Mouse (Mus musculus): ENCODE data around the gene Kcnk4. TPM values are rescaled to one million over a fixed set of nuclear protein-coding genes. Genes with fewer than 3 reads are reported as not detected.
"Not testable (repeated sequence)": the region's sequence is repeated elsewhere in the genome, so short reads cannot be mapped to it uniquely, and the experiment has no call there.

The Kcnk4 gene
- total and polyA plus RNA-seq, 3 experiments: 0.05 TPM; not detected in 2

GRCm38 (mm10) chr19:6903031-6903430 lies 31.3 kb downstream of the Kcnk4 start:
- Histone ChIP-seq H3K9me3 (replicated peaks) (peaks cover 11% of the 10 kb centered on the region), H3K27me3 (ENCODE audit: insufficient read depth, low read length) (0 out of 2 replicates have a peak, but pooled peaks cover 3% of the 10 kb centered on the region), H3K4me1 (ENCODE audit: insufficient read depth, low read depth, low read length) (peaks cover 17% of the 10 kb centered on the region), H3K36me3 (replicated peaks) (peaks cover 43% of the 10 kb centered on the region), H3K4me3 (ENCODE audit: low read depth, low read length) (no peak overlapping the region)
- ATAC-seq (ENCODE audit: extremely low read depth, insufficient number of reproducible peaks, low FRiP score, poor library complexity, severe bottlenecking) (no peak), DNase-seq (ENCODE audit: low spot score) (no peak)
- TF ChIP-seq CTCF (IDR thresholded peaks at IDR 0.05; ENCODE audit: low read depth, low read length) (no peak), POLR2AphosphoS5 (IDR thresholded peaks at IDR 0.05; ENCODE audit: insufficient replicate concordance, low read depth, low read length) (no peak), GATA1 (IDR thresholded peaks at IDR 0.05; ENCODE audit: borderline replicate concordance, low read length) (no peak), TAL1 (conservative IDR thresholded peaks at IDR 0.05; ENCODE audit: low read depth, low read length) (no peak), GATA2 (IDR thresholded peaks at IDR 0.05; ENCODE audit: borderline replicate concordance, low read depth, low read length) (no peak)

- peaks cover 3% of the 10 kb centered on the region; the same call in 1 of the 2 replicates for H3K27me3 ChIP-seq (ENCODE audit: insufficient read depth, low read length)
- H3K4me3 ChIP-seq (ENCODE audit: low read depth, low read length): no peak overlapping the region
- H3K9me3 ChIP-seq (replicated peaks): peaks cover 17% of the 10 kb centered on the region
- TF ChIP-seq CTCF (IDR thresholded peaks at IDR 0.05; ENCODE audit: low read depth, low read length) (no peak), GATA2 (IDR thresholded peaks at IDR 0.05; ENCODE audit: borderline replicate concordance, low read depth, low read length) (no peak), TAL1 (conservative IDR thresholded peaks at IDR 0.05; ENCODE audit: low read depth, low read length) (no peak), POLR2AphosphoS5 (IDR thresholded peaks at IDR 0.05; ENCODE audit: insufficient replicate concordance, low read depth, low read length) (no peak), GATA1 (IDR thresholded peaks at IDR 0.05; ENCODE audit: borderline replicate concordance, low read length) (no peak)
- no peak for ATAC-seq (ENCODE audit: extremely low read depth, insufficient number of reproducible peaks, low FRiP score, poor library complexity, severe bottlenecking)
- 0 out of 2 replicates have a peak, but pooled peaks cover 3% of the 10 kb centered on the region for H3K4me1 ChIP-seq (ENCODE audit: insufficient read depth, low read depth, low read length)
- peaks cover 9% of the 10 kb centered on the region for H3K36me3 ChIP-seq (replicated peaks)
- DNase-seq (ENCODE audit: low spot score): no peak
Observed at GRCm38 (mm10) chr19:6899641-6900040, 34.7 kb downstream of the Kcnk4 start.

- not testable (repeated sequence) for H3K4me3 ChIP-seq (ENCODE audit: low read depth, low read length); H3K36me3 ChIP-seq (replicated peaks); ATAC-seq (ENCODE audit: extremely low read depth, insufficient number of reproducible peaks, low FRiP score, poor library complexity, severe bottlenecking); DNase-seq (ENCODE audit: low spot score); H3K27me3 ChIP-seq (ENCODE audit: insufficient read depth, low read length)
- Histone ChIP-seq H3K9me3 (replicated peaks) (peaks cover 17% of the 10 kb centered on the region), H3K4me1 (ENCODE audit: insufficient read depth, low read depth, low read length) (peaks cover 14% of the 10 kb centered on the region)
Observed at GRCm38 (mm10) chr19:6895608-6896305, 38.6 kb downstream of the Kcnk4 start.

GRCm38 (mm10) chr19:6893731-6894451 lies 40.4 kb downstream of the Kcnk4 start:
- Histone ChIP-seq H3K9me3 (replicated peaks) (peaks cover 6% of the 10 kb centered on the region), H3K4me1 (ENCODE audit: insufficient read depth, low read depth, low read length) (peaks cover 15% of the 10 kb centered on the region), H3K36me3 (replicated peaks) (peaks cover 2% of the 10 kb centered on the region), H3K27me3 (ENCODE audit: insufficient read depth, low read length) (peaks cover 3% of the 10 kb centered on the region), H3K4me3 (ENCODE audit: low read depth, low read length) (no peak overlapping the region)
- TF ChIP-seq GATA1 (IDR thresholded peaks at IDR 0.05; ENCODE audit: borderline replicate concordance, low read length) (no peak), POLR2AphosphoS5 (IDR thresholded peaks at IDR 0.05; ENCODE audit: insufficient replicate concordance, low read depth, low read length) (no peak), GATA2 (IDR thresholded peaks at IDR 0.05; ENCODE audit: borderline replicate concordance, low read depth, low read length) (no peak), CTCF (IDR thresholded peaks at IDR 0.05; ENCODE audit: low read depth, low read length) (no peak), TAL1 (conservative IDR thresholded peaks at IDR 0.05; ENCODE audit: low read depth, low read length) (no peak)
- no peak for ATAC-seq (ENCODE audit: extremely low read depth, insufficient number of reproducible peaks, low FRiP score, poor library complexity, severe bottlenecking)
- no peak for DNase-seq (ENCODE audit: low spot score)

- no peaks in the 10 kb centered on the region; the same call in none of the 2 replicates for H3K27me3 ChIP-seq (ENCODE audit: insufficient read depth, low read length)
- no peaks in the 10 kb centered on the region for H3K36me3 ChIP-seq (replicated peaks)
- ATAC-seq (ENCODE audit: extremely low read depth, insufficient number of reproducible peaks, low FRiP score, poor library complexity, severe bottlenecking) (no peak), DNase-seq (ENCODE audit: low spot score) (no peak)
- peaks cover 15% of the 10 kb centered on the region for H3K4me1 ChIP-seq (ENCODE audit: insufficient read depth, low read depth, low read length)
- H3K9me3 ChIP-seq (replicated peaks): peaks cover 6% of the 10 kb centered on the region
- no peak for TF ChIP-seq GATA2 (IDR thresholded peaks at IDR 0.05; ENCODE audit: borderline replicate concordance, low read depth, low read length)
- TF ChIP-seq TAL1 (conservative IDR thresholded peaks at IDR 0.05; ENCODE audit: low read depth, low read length): no peak
- no peak for TF ChIP-seq GATA1 (IDR thresholded peaks at IDR 0.05; ENCODE audit: borderline replicate concordance, low read length)
- no peak for TF ChIP-seq CTCF (IDR thresholded peaks at IDR 0.05; ENCODE audit: low read depth, low read length)
- TF ChIP-seq POLR2AphosphoS5 (IDR thresholded peaks at IDR 0.05; ENCODE audit: insufficient replicate concordance, low read depth, low read length): no peak
- no peak overlapping the region for H3K4me3 ChIP-seq (ENCODE audit: low read depth, low read length)
Observed at GRCm38 (mm10) chr19:6892512-6892911, 41.8 kb downstream of the Kcnk4 start.

- Histone ChIP-seq H3K27me3 (ENCODE audit: insufficient read depth, low read length) (peaks cover 18% of the 10 kb centered on the region), H3K4me3 (ENCODE audit: low read depth, low read length) (no peak overlapping the region), H3K36me3 (replicated peaks) (no peaks in the 10 kb centered on the region), H3K4me1 (ENCODE audit: insufficient read depth, low read depth, low read length) (peaks cover 9% of the 10 kb centered on the region), H3K9me3 (replicated peaks) (peaks cover 5% of the 10 kb centered on the region)
- no peak for ATAC-seq (ENCODE audit: extremely low read depth, insufficient number of reproducible peaks, low FRiP score, poor library complexity, severe bottlenecking)
- TF ChIP-seq GATA2 (IDR thresholded peaks at IDR 0.05; ENCODE audit: borderline replicate concordance, low read depth, low read length): no peak
- no peak for TF ChIP-seq GATA1 (IDR thresholded peaks at IDR 0.05; ENCODE audit: borderline replicate concordance, low read length)
- no peak for TF ChIP-seq CTCF (IDR thresholded peaks at IDR 0.05; ENCODE audit: low read depth, low read length)
- TF ChIP-seq POLR2AphosphoS5 (IDR thresholded peaks at IDR 0.05; ENCODE audit: insufficient replicate concordance, low read depth, low read length): no peak
- TF ChIP-seq TAL1 (conservative IDR thresholded peaks at IDR 0.05; ENCODE audit: low read depth, low read length): no peak
- DNase-seq (ENCODE audit: low spot score): no peak
Observed at GRCm38 (mm10) chr19:6877965-6878364, 56.4 kb downstream of the Kcnk4 start.
